Mouse (Mus musculus) frontal cortex, adult 2 months (tissue): Measurements from ENCODE around the gene S1pr2. TPM values are rescaled to one million over a fixed set of nuclear protein-coding genes. Genes with fewer than 3 reads are reported as not detected.

Source experiments
- polyA plus RNA-seq: library from polyadenylated mRNA; depleted of rRNA; stranded (reverse); fragments of >200 nt; gene quantifications from 2 replicates; pipeline ENCODE4 v1.2.3, GENCODE M21; 2012; rRNA removed

The S1pr2 gene
- polyA plus RNA-seq, 1 experiment: 1.8 TPM

Other genes with a start within 250 kb of the S1pr2 start
- gene Olfm2, start 230.4 kb downstream of the S1pr2 start, polyA plus RNA-seq: 126 and 152 TPM in 2 replicates
- gene Col5a3, start 161.7 kb downstream of the S1pr2 start, polyA plus RNA-seq: 1.7 and 2.5 TPM in 2 replicates
- gene Rdh8, start 158.3 kb downstream of the S1pr2 start, polyA plus RNA-seq: not detected in 2 replicates
- 227 and 254 TPM in 2 replicates for gene A230050P20Rik, start 108.1 kb downstream of the S1pr2 start, polyA plus RNA-seq
- 11.5 and 13.6 TPM in 2 replicates for gene Angptl6, start 97.1 kb downstream of the S1pr2 start, polyA plus RNA-seq
- gene Ppan, start 88.6 kb downstream of the S1pr2 start, polyA plus RNA-seq: 48.3 and 49.1 TPM in 2 replicates
- 115 and 117 TPM in 2 replicates for gene Eif3g, start 78.2 kb downstream of the S1pr2 start, polyA plus RNA-seq
- gene Dnmt1, start 16.9 kb downstream of the S1pr2 start, polyA plus RNA-seq: 40.6 and 41.2 TPM in 2 replicates
- 114 and 131 TPM in 2 replicates for gene Mrpl4, start 26.0 kb upstream of the S1pr2 start, polyA plus RNA-seq
- 2.9 and 3.5 TPM in 2 replicates for gene Icam1, start 39.2 kb upstream of the S1pr2 start, polyA plus RNA-seq
- gene Icam4, start 52.6 kb upstream of the S1pr2 start, polyA plus RNA-seq: 3.3 TPM in 2 replicates
- 220 and 241 TPM in 2 replicates for gene Icam5, start 55.3 kb upstream of the S1pr2 start, polyA plus RNA-seq
- not detected in 2 replicates for gene Zglp1, start 90.3 kb upstream of the S1pr2 start, polyA plus RNA-seq
- gene Gm49373, start 96.3 kb upstream of the S1pr2 start, polyA plus RNA-seq: 1.6 and 2.5 TPM in 2 replicates
- gene Fdx1l, start 96.8 kb upstream of the S1pr2 start, polyA plus RNA-seq: 123 and 124 TPM in 2 replicates
- gene Gm38431, start 115.2 kb upstream of the S1pr2 start, polyA plus RNA-seq: 1.4 and 1.7 TPM in 2 replicates
- 27.9 and 28.2 TPM in 2 replicates for gene Raver1, start 115.2 kb upstream of the S1pr2 start, polyA plus RNA-seq
- gene Tyk2, start 154.5 kb upstream of the S1pr2 start, polyA plus RNA-seq: 16.5 and 19.1 TPM in 2 replicates
- gene Cdc37, start 173.2 kb upstream of the S1pr2 start, polyA plus RNA-seq: 175 and 217 TPM in 2 replicates
- 95.2 and 96.2 TPM in 2 replicates for gene Pde4a, start 188.9 kb upstream of the S1pr2 start, polyA plus RNA-seq